Mouse (Mus musculus): ENCODE data around the gene Rps6.

GRCm38 (mm10) chr4:86897411-86897810, 40.2 kb upstream of the Rps6 start:
- TF ChIP-seq POLR2A (IDR thresholded peaks at IDR 0.05; ENCODE audit: control insufficient read depth, low read depth, low read length) (no peak), CTCF (IDR thresholded peaks at IDR 0.05; ENCODE audit: control insufficient read depth, insufficient read depth, insufficient replicate concordance, low read depth, low read length) (no peak)

Measured in testis, adult 2 months (tissue).